Mouse (Mus musculus): ENCODE results near the gene Gm21887.
"Not testable (repeated sequence)": the region's sequence is repeated elsewhere in the genome, so short reads cannot be mapped to it uniquely, and the experiment has no call there.

Gm21887 gene

DNA sequence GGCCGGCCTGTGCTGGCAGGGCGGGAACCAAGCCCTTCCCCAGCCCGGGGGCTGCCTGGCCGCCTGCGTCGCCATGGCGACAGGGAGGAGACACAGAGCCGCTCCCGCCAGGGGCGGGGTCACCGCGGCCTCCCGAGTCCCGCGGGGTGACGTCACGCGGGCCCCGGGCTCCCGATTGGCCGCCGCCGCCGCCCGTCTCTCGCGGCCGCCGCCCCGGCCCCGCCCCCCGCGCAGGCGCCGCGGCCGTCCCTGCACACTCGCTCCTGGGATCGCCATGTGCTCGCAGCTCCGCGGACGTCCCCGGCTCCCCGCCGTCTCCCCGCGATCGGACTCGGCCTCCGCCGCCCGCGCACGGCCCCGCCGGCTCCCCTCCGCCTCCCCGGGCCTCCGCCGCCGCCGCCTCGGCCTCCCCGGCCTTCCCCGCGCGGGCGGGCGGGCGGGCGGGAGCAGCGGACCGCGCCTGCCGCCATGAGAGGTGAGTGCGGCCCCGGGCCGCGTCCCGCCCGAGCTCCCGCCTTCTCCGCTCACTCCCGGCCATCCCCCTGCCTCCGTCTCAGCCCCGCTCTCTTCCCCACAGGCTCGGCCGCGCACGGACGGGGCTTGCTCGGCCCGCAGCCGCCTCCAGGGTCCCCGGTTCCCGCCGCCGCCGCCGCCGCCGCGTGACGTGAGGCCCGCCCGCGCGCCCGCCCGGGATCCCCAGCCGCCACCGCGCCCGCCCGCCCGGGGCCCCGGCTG lies at the start of gene Gm21887:
Gene Gm21887, plus strand, starts transcription at position 644 of the 735 bp plus-strand sequence.
- peak; percentile 98 for DNase-seq (ENCODE audit: low read depth)

DNA sequence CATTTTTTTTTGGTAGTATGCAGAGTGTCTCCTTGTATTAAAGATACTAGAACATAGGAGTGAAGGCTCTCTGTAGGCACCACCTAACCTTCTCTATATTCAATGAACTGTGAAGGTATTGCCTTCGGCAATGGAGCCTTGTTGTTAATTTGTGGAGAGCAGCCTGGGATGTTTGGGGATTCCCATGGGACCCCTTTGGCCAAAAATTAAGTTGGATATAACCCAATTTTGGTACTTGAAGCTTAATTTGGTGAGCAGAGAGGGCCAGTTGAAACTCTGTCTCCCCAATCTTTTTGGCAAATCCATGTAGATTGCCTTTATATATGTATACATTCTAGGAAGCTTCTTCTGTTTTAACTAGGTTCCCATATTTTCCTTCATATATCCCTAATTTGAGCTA lies 40.1 kb upstream of the Gm21887 start:
- DNase-seq (ENCODE audit: low read depth), result no peak

DNA sequence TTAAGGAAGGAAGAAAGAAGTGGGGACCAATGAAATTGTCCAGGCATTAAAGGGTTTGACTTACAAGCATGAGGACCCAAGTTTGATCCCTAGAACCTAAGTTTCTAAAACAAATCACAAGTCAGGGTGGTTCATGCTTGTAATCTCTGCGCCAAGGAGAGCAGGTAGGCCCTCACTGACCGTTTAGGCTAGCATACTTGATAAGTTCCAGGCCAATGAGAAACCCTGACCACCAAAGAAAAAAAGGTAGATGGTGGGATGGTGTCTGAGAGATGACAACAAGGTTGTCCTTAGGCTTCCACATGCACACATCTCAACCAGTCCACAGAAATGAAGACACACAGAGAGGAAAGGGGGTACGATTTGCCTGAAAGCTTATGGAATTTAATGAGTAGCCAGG lies 39.7 kb upstream of the Gm21887 start:
- DNase-seq (ENCODE audit: low read depth), result peak; percentile 7

DNA sequence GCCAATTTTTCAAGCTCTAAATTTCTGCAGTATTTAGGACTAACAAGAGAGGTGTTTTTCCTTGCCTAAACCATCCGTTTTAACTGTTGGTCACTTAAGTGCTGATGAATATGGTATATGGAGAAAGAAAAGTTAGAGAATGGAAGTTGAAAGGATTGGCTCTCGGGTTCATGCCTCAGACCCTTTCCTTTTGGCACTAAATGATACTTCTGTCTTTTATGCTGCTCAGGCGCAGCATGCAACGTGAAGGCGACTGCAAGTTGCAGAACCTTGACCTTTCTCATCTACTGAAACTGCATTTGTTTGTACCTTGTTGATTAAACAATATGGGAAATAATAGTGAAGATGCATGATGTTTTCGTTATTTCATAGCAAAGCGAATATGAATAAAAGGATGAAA lies 38.9 kb upstream of the Gm21887 start:
- peak; percentile 9 for DNase-seq (ENCODE audit: low read depth)

GRCm38 (mm10) chrX:169971562-169971961 lies 37.9 kb upstream of the Gm21887 start:
- peak; percentile 1 for DNase-seq (ENCODE audit: low read depth)

DNA sequence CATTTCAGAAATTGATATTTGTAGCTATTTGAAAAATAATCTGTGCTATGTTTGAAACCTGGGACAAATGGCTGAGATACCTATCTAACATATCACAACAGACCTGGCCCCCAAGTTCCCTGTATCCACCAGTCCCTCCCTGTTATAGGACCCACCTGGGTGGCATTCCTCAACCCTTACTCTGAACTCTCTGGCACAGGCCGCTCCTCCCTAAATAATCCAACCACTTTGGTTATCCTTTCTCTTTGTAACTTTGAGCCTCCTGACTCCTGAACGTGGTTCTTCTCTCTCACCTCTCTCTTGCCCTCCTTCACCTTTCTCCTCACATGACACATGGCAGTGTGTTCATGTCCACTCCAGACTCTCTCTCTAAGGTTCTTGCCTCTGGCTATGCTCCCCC lies 37.3 kb upstream of the Gm21887 start:
- not testable (repeated sequence) for DNase-seq (ENCODE audit: low read depth)

DNA sequence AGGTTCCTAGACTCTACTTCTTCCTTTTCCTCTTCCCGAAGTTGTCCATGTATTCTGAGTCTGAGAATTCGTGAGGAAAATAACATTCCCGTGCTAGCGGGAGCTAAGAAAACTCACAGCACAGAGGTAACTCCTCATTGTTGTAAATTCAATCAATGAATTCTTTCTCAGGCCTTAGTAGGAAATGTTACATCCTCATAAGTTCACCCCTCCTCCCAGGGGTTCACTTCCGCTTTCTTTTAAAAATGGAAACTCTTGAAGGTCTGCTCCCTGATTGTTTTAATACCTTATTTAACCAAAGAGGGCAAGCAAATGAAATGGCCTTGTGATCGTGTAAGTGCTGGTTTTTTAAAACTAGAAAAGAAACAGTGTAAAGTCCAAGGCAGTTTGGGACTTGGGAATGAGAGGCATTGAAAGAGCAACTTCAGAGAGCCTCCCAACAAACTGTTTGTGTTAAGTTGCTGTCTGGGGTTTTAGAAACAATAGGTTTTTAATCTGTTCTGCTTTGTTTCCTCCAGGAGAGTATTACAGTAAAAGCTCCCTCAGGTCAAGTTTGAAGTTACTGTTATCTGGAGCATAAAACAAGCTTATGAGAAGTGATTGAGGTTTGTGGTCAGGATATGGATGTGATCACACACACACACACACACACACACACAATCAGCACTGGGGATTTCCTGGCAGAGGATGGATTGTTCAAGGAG lies 36.5 kb upstream of the Gm21887 start:
- DNase-seq (ENCODE audit: low read depth), result peak; percentile 82

DNA sequence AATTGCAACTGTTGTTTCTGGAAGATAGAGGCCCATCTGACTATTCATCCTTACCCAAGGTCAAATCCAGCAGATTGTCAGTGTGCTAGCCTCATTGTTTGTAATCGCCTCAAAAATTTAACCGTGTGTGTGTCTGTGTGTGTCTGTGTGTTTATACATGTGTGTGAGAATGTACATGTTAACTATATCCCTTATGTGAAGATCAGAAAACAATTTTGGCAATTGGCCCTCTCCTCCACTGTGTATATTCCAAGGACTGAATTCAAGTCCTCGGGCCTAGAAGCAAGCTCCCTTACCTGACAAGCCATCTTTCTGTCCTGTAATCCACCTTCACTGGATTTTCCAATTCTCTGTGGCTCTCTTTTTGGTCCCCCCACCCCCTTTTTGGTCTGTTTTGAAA lies 35.7 kb upstream of the Gm21887 start:
- peak; percentile 61 for DNase-seq (ENCODE audit: low read depth)

- DNase-seq (ENCODE audit: low read depth), result peak; percentile 39
Observed at GRCm38 (mm10) chrX:169974456-169974855, 35.0 kb upstream of the Gm21887 start.

DNA sequence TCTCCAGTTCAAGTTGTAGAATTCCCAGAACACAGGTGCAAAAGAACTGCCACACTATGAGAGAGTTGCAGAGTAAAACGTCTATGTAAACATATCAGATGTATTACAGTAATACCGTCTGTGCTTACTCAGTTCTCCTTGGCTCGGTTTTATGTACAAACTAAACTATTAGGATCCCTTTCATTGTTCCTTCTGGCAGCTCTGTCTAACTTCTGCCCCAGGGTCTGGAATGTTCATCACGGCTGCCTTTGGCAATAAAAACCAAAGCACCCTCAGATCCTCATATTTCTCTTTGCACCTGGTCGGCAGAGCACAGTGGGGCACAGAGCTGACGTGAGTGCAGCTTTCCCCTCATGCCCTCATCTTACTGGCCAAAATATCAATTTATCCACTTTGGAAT lies 34.5 kb upstream of the Gm21887 start:
- DNase-seq (ENCODE audit: low read depth), result not testable (repeated sequence)

GRCm38 (mm10) chrX:169975681-169976131 lies 33.8 kb upstream of the Gm21887 start:
- not testable (repeated sequence) for DNase-seq (ENCODE audit: low read depth)

- DNase-seq (ENCODE audit: low read depth), result not testable (repeated sequence)
Observed at GRCm38 (mm10) chrX:169976340-169976739, 33.1 kb upstream of the Gm21887 start.

DNA sequence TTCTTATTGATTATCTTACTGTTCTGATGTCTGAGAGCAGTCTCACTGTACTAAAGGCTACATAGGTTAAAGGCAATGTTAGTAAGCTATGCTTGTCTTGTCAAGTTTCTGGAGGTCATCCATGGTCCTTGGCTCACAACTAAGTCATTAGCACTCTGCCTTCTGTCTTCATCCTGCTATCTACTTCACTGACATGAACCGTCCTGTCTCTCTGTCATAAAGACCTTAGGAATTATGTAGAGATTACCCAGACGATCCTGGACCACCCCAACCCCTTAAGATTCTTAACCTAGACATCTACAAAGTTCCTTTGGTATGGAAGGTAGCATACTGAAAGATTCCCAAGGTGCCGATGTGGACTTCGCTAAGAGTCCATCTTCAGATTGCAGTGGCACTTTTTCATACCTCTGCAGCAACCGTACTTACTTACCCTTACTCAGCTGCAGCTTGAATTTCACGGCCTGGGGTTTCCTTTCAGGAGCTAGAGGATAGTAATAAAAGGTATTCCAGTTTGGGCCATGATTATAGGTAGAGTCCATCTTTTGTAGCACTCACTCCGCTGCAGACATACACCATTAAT lies 31.5 kb upstream of the Gm21887 start:
- peak; percentile 39 for DNase-seq (ENCODE audit: low read depth)

GRCm38 (mm10) chrX:169978436-169979381 lies 30.8 kb upstream of the Gm21887 start:
- DNase-seq (ENCODE audit: low read depth), result peak; percentile 89

DNA sequence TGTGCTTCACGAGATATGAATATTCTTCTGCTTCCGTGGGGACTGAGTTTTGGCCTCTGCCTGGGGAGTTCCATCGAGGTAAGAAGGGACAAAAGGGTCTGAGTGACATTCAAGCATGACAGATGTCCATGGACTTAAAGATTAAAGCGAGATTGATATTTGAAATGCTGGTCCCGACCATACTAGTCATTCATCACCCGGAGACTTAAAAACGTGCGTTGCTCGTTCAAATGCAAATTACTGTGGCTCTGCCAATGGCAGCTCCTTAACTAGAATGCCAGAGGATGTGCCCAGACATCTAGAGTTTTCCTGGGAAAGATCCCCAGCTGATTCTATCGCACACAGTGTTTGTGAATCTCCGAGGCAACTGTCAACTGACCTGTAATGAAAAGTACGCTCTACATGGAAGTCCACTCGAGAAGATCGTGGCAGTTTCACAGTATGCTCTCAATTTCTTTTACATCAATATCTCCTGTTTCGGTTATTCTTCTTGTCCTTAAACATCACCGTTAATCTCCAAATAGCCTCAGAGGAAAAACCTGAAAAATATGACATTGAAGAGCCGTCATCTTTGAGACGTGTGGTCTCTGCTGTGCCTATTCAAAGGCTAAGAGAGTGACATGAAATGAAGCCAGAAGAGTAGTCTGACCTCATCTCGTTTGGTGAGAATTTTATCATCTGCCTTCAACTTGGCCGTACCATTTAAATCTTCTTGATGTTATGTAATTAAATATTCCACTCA lies 29.8 kb upstream of the Gm21887 start:
- peak; percentile 49 for DNase-seq (ENCODE audit: low read depth)

DNA sequence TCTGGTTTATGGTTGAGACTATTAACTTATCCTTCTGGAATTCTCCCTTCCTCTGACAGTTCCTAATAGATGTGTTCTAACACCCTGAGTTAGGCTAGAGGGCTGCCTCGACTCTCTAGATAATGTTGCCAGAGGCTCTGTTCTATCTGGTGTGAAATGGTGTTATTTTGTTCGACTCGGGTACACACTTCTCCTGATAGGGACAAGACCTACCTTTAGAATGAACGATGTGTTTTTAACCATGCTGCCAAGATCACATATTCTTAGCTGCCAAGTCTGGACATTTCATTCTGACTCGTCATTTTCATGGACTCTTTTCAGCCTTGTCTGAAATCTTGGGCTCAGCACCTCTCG lies 29.3 kb upstream of the Gm21887 start:
- DNase-seq (ENCODE audit: low read depth), result peak; percentile 48

GRCm38 (mm10) chrX:169980809-169981289 lies 28.6 kb upstream of the Gm21887 start:
- DNase-seq (ENCODE audit: low read depth), result peak; percentile 23

- not testable (repeated sequence) for DNase-seq (ENCODE audit: low read depth)
Observed at GRCm38 (mm10) chrX:169981761-169982181, 27.7 kb upstream of the Gm21887 start.

DNA sequence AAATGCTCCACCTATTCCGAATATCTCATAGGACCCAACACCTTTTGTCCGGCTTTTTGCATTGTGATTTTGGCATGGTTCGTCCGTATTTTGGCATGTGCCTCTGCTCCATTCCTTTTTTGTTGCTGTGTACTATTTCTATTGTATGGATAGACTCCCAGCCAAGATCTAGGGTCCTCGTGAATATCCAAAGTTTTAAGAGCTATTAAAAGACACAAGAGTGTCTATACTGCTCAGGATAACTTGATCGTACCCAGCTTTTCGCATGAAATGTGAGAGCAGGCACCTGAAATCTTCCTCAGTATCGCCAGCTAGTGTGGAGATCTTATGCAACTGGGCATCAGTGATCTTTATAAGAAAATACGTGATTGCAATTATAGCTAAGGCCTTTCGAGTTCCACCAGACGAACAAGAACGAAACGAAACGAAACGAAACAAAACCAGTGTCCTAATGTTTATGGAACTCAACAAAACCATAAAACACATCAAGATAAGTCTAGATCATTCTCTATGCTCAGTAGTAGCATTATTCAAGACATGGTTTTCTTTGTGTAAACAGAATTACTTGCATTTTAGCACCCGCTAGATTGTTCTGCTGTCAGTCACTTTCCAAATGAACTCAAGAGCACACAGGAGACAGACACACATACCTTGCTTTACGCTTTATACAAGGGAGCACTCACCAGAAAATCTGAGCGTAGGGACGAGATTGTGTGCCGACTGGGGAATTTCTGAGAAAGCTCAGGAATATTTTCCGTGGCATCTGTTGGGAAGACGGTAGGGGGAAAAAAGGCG lies 26.7 kb upstream of the Gm21887 start:
- peak; percentile 42 for DNase-seq (ENCODE audit: low read depth)

Measured in induced T-regulatory cell, adult 2 months (primary cell).